Mouse (Mus musculus) ES-E14 (cell line): Measurements from ENCODE around the gene Mrap2. TPM values are rescaled to one million over a fixed set of nuclear protein-coding genes. Genes with fewer than 3 reads are reported as not detected.

Experiments used
- DNase-seq: peaks from one replicate; pipeline ENCODE4 v3.0.0-alpha.2; 2013; ENCODE audit warnings: low read depth, low spot score
- H3K27ac ChIP-seq: 2 replicates; pipeline ENCODE4 v1.5.1; 2012; ENCODE audit warnings: low read depth, mild to moderate bottlenecking, low read length, moderate library complexity, mixed read lengths; ENCODE audit not compliant: poor library complexity, insufficient read depth, severe bottlenecking
- H3K36me3 ChIP-seq: 2 replicates; pipeline ENCODE4 v1.6.1; 2012; ENCODE audit warnings: mild to moderate bottlenecking, low read length, moderate library complexity, mixed read lengths; ENCODE audit not compliant: control insufficient read depth, poor library complexity, insufficient read depth, severe bottlenecking
- H3K4me1 ChIP-seq, 2 experiments: fragments of 150-350 bp in 1 of 2; sonication (generic) in 1 of 2; 2 replicates each; pipeline ENCODE4 v1.6.1; 2012; ENCODE audit warnings: low read length in 2 of 2, mild to moderate bottlenecking in 1 of 2, mixed read lengths in 1 of 2; ENCODE audit not compliant: control insufficient read depth in 2 of 2, insufficient read depth in 2 of 2, poor library complexity in 1 of 2
- H3K4me3 ChIP-seq, 2 experiments: fragments of 150-350 bp in 1 of 2; sonication (generic) in 1 of 2; 2 replicates each; pipeline ENCODE4 v1.5.1; 2012; ENCODE audit warnings: low read length in 2 of 2, low read depth in 1 of 2, mild to moderate bottlenecking in 1 of 2, mixed read lengths in 1 of 2; ENCODE audit not compliant: insufficient read depth in 1 of 2, poor library complexity in 1 of 2, severe bottlenecking in 1 of 2
- H3K9ac ChIP-seq: 2 replicates; pipeline ENCODE4 v1.6.1; 2012; ENCODE audit warnings: low read depth, mild to moderate bottlenecking, low read length, mixed read lengths; ENCODE audit not compliant: poor library complexity, insufficient read depth, severe bottlenecking
- H3K9me3 ChIP-seq: fragments of 150-350 bp; sonication (generic); 2 replicates; pipeline ENCODE4 v1.6.1; 2012; ENCODE audit warnings: low read depth, mild to moderate bottlenecking, low read length; ENCODE audit not compliant: control insufficient read depth, insufficient read depth
- CHD2 ChIP-seq: IDR thresholded peaks from 2 replicates; pipeline ENCODE4 v1.6.1; 2014; ENCODE audit warnings: mild to moderate bottlenecking, low read depth, low read length, inconsistent platforms
- HCFC1 ChIP-seq: IDR thresholded peaks from 2 replicates; pipeline ENCODE4 v1.6.1; 2012; ENCODE audit warnings: low read length, inconsistent platforms, borderline replicate concordance; ENCODE audit not compliant: insufficient read depth
- MAFK ChIP-seq: IDR thresholded peaks from 2 replicates; pipeline ENCODE4 v1.6.1; 2014; ENCODE audit warnings: mild to moderate bottlenecking, low read depth, low read length, inconsistent platforms; ENCODE audit not compliant: insufficient read depth
- ZC3H11A ChIP-seq: IDR thresholded peaks from 2 replicates; pipeline ENCODE4 v1.6.1; 2012; ENCODE audit warnings: low read depth, mild to moderate bottlenecking, inconsistent platforms, low read length, borderline replicate concordance
- ZNF384 ChIP-seq: IDR thresholded peaks from 2 replicates; pipeline ENCODE4 v1.6.1; 2012; ENCODE audit warnings: low read depth, low read length, inconsistent platforms
- in situ Hi-C, 2 experiments: fragments of 600-800 bp; cut with MboI; formaldehyde crosslinking; loops; one replicate each; pipeline ENCODE4 v1.15.1; 2025; ENCODE audit warnings: low sequenced_read_pairs in 2 of 2, inconsistent platforms in 1 of 2; ENCODE audit not compliant: unreplicated experiment in 2 of 2
- total RNA-seq: library from RNA; depleted of rRNA; stranded (reverse); fragments of 300-350 nt; gene quantifications from 2 replicates; pipeline ENCODE4 v1.2.3, GENCODE M21; 2012

Gene Mrap2
- total RNA-seq, 1 experiment = not detected

DNA sequence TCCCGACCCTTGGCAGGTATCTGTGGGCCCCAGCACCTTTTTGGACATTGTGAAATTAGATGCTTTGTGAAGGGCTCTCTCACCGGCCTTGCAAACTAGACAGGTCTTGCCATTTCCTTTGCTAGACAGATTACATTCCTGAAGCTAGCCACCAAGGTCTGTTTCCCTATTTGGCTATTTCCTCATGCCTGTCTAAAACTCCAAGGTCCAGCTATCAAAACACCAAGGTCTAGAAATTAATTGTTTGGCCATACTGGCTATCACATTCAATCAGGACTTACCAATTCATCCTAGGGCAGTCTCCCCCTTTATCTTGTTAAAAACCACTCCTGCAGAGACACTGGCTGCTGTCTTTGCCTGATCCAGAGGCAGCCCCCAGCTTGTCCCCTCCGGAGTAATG lies 23.9 kb downstream of the Mrap2 start:
- Histone ChIP-seq H3K4me3 (no peak overlapping the region), H3K9ac (no peak overlapping the region), H3K36me3 (no peaks in the 10 kb centered on the region), H3K27ac (no peak overlapping the region), H3K9me3 (no peaks in the 10 kb centered on the region), H3K4me1 (no peaks in the 10 kb centered on the region)
- in situ Hi-C loops = no loop called here
- TF ChIP-seq MAFK (no peak), HCFC1 (no peak), ZC3H11A (no peak), ZNF384 (no peak), CHD2 (no peak)
- no peak for DNase-seq

- H3K4me3 ChIP-seq = no peak overlapping the region
- H3K36me3 ChIP-seq = no peaks in the 10 kb centered on the region
- no peaks in the 10 kb centered on the region for H3K9me3 ChIP-seq
- H3K9ac ChIP-seq = no peak overlapping the region
- H3K27ac ChIP-seq = no peak overlapping the region
- no peak for DNase-seq
- no peaks in the 10 kb centered on the region for H3K4me1 ChIP-seq
- TF ChIP-seq HCFC1 (no peak), ZNF384 (no peak), CHD2 (no peak), MAFK (no peak), ZC3H11A (no peak)
- in situ Hi-C loops = no loop called here
These were observed 25.0 kb downstream of the Mrap2 start for GRCm38 (mm10) chr9:87169144-87169543.

DNA sequence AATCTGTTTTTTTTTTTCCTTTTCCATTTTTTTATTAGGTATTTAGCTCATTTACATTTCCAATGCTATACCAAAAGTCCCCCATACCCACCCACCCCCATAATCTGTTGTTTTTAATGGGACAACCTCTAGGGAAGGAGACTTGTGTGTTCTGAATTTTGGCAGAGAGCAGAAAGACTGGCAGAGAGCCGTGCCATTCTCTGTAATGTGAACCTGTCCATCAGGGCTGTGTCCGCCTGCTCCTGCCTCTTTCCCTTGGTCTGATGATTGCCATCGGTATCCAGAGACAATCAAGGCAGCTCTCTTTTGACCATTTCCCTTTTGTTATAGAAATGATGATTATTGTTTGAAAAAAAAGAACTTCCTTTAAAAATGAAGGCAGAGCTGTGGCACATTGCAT lies 26.8 kb downstream of the Mrap2 start:
- Histone ChIP-seq H3K9me3 (no peaks in the 10 kb centered on the region), H3K27ac (no peak overlapping the region), H3K9ac (no peak overlapping the region), H3K36me3 (no peaks in the 10 kb centered on the region), H3K4me1 (no peaks in the 10 kb centered on the region; a peak in 1 of 4 replicates), H3K4me3 (no peak overlapping the region)
- no peak for TF ChIP-seq HCFC1
- in situ Hi-C loops = no loop called here
- DNase-seq = no peak

DNA sequence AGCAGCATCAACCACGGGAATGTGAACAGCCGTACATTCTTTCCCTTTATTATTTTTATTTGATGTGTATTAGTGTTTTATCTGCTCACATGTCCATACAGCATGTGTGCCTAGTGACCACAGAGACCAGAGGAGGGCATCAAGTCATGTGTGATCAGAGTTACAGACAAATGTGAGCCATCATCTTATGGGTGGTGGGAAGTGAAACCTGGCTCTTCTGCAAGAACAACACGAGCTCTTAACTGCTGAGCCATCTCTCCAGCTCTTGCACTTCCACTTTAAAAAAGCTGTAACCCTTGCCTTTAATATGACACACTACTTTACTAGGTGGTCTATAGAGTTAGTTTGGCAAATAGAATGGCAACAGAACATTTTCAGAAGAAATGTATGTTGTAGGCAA lies 27.4 kb downstream of the Mrap2 start:
- Histone ChIP-seq H3K27ac (no peak overlapping the region), H3K9ac (no peak overlapping the region), H3K9me3 (no peaks in the 10 kb centered on the region), H3K4me1 (no peaks in the 10 kb centered on the region; a peak in 1 of 4 replicates), H3K4me3 (no peak overlapping the region), H3K36me3 (no peaks in the 10 kb centered on the region)
- TF ChIP-seq HCFC1 = no peak
- TF ChIP-seq ZNF384 = no peak
- no peak for TF ChIP-seq MAFK
- TF ChIP-seq CHD2 = no peak
- no peak for TF ChIP-seq ZC3H11A
- in situ Hi-C loops = no loop called here
- DNase-seq = no peak

DNA sequence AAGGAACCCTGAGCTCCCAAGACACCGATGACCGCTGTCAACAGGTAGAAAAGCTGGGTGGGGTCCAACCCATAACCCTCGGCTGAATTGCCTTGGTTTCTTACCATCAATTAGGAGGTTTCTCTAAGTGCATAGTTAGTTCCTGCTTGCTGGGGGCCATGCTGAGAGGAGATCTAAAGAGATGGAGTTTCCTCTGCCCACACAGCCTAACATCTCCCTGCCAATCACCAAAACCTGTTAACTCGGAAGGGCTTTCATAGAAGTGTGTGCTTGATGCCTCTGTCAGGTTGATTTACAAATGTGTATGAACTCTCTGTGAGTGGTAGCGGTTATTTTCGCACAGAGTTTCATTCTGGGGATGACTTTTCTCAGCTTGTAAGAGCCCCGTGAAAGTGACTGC lies 34.4 kb downstream of the Mrap2 start:
- DNase-seq = no peak
- Histone ChIP-seq H3K27ac (no peak overlapping the region), H3K4me1 (no peaks in the 10 kb centered on the region; a peak in 1 of 4 replicates), H3K9ac (no peak overlapping the region), H3K36me3 (no peaks in the 10 kb centered on the region), H3K9me3 (no peaks in the 10 kb centered on the region), H3K4me3 (no peak overlapping the region)
- in situ Hi-C loops = no loop called here
- TF ChIP-seq HCFC1 (no peak), ZNF384 (no peak), MAFK (no peak), ZC3H11A (no peak), CHD2 (no peak)
